Mouse (Mus musculus) lung, embryonic 16.5 days (tissue): ENCODE measurements around the gene Pparg. TPM values are rescaled to one million over a fixed set of nuclear protein-coding genes. Genes with fewer than 3 reads are reported as not detected.

Experiments used
- ATAC-seq: fragments of 200-750 bp; cut with Nextera tagmentation; 2 replicates; pipeline ENCODE4 v1.8.0; 2017; ENCODE audit warnings: low read depth, mild to moderate bottlenecking, moderate library complexity
- H3K27ac ChIP-seq: fragments of 300-500 bp; sonication (generic); 2 replicates; pipeline ENCODE4 v1.5.1; 2014; ENCODE audit warnings: mild to moderate bottlenecking, control low read depth, low read length
- H3K27me3 ChIP-seq: fragments of 300-500 bp; sonication (generic); 2 replicates; pipeline ENCODE4 v1.6.1; 2014; ENCODE audit warnings: low read depth, low read length, mixed read lengths; ENCODE audit not compliant: control insufficient read depth, insufficient read depth
- H3K36me3 ChIP-seq: fragments of 300-500 bp; sonication (generic); 2 replicates; pipeline ENCODE4 v1.6.1; 2014; ENCODE audit warnings: low read length; ENCODE audit not compliant: control insufficient read depth, insufficient read depth
- H3K4me1 ChIP-seq: fragments of 300-500 bp; sonication (generic); replicated peaks from 2 replicates; pipeline ENCODE4 v1.6.1; 2014; ENCODE audit warnings: low read length, mixed read lengths; ENCODE audit not compliant: control insufficient read depth, insufficient read depth
- H3K4me2 ChIP-seq: fragments of 300-500 bp; sonication (generic); 2 replicates; pipeline ENCODE4 v1.6.1; 2014; ENCODE audit warnings: low read depth, low read length, control low read depth
- H3K4me3 ChIP-seq: fragments of 300-500 bp; sonication (generic); 2 replicates; pipeline ENCODE4 v1.5.1; 2014; ENCODE audit warnings: mild to moderate bottlenecking, low read length, control low read depth
- H3K9ac ChIP-seq: fragments of 300-500 bp; sonication (generic); 2 replicates; pipeline ENCODE4 v1.6.1; 2014; ENCODE audit warnings: low read length, control low read depth
- H3K9me3 ChIP-seq: fragments of 300-500 bp; sonication (generic); 2 replicates; pipeline ENCODE4 v1.6.1; 2016; ENCODE audit warnings: low read length; ENCODE audit not compliant: control insufficient read depth
- WGBS: fragments of 180-500 bp; shearing (Covaris S2); extraction: QIAGEN DNeasy Blood & Tissue Kit; methylation state at CpG from one replicate; pipeline ENCODE4 v1.1.7; 2014; 5-methylcytosine and 5-hydroxymethylcytosine counted together
- polyA plus RNA-seq: library from polyadenylated mRNA; unstranded; fragments of >200 nt; fragmentation: Nextera tagmentation; extraction: Ambion mirVana; gene quantifications from 2 replicates; pipeline ENCODE4 v1.2.1, GENCODE M21; 2015

The Pparg gene
- polyA plus RNA-seq, 1 experiment from 2014 or later, result 5.4 TPM

DNA sequence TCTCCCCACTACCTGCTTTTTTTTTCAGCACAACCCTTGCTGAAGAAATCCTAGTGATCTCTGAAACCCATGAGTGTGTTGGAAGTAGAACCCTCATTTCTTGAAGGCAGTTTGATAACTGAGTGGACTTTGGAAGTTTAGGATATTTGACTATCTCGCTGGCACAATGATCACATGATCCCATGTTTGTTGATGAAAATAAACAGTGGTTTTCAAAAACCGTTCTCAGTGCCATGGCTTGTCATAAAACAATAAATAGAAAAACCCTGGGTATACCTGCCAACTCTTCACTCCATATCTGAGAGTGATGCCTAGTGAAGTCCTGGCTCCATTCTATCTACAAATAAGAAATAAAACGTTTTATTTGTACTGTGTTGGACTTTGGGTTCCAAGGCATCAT is 105.8 kb downstream of the Pparg start:
- WGBS, result 48% methylated on average over 3 of the region's 3 CpGs
- no peak for ATAC-seq
- no peak overlapping the region for H3K9ac ChIP-seq
- no peak overlapping the region for H3K4me3 ChIP-seq
- no peaks in the 10 kb centered on the region for H3K9me3 ChIP-seq
- H3K27ac ChIP-seq, result no peak overlapping the region
- no peaks in the 10 kb centered on the region for H3K36me3 ChIP-seq
- no peak overlapping the region for H3K4me2 ChIP-seq
- no peaks in the 10 kb centered on the region for H3K27me3 ChIP-seq
- H3K4me1 ChIP-seq, result peaks cover 26% of the 10 kb centered on the region

DNA sequence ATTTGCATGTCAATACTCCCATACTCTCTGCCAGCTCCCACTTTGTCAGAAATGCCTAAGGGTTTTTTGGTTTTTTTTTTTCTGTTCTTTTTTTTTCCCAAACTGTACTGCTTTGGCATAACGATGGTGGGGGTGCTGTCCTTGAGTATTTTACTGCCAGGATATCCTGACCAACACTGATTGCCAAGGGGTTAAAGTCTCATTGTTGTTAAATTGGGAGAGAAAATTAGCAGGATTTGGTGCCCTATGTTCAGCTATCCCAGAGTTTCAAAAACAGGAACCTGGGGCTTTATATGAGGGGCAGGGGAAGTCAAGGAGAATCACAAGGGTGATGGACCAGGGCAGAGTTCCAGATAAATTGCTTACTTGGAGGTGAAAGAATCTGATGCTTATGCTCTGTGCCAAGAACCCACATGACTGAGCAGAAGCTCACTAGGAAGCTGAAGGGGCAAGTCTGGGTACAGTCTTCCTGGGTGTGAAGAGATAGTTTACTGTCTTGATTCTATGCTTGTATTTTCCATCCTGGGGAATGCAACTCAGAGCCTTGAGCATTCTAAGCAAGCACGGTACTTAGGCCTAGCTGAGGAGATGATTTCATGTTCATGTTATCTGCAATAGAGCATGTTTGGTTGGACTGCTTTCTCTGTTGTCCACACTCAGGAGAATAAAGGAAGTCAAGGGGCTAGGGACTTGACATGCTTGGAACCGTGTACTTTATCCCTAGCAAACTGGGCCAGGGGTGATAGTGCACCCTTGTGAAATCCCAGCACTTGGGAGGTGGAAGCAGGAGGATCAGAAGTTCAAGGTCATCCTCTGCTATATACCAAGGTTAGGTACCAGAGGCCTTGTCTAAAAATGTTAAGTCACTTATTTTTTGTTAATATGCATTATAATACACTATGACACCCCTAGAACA is 109.2 kb downstream of the Pparg start:
- Histone ChIP-seq H3K4me3 (no peak overlapping the region), H3K27ac (no peak overlapping the region), H3K9ac (no peak overlapping the region), H3K9me3 (no peaks in the 10 kb centered on the region), H3K36me3 (no peaks in the 10 kb centered on the region), H3K4me2 (no peak overlapping the region), H3K4me1 (peaks cover 7% of the 10 kb centered on the region), H3K27me3 (no peaks in the 10 kb centered on the region)
- ATAC-seq, result 0 out of 2 replicates have a peak, but pooled peaks have one; percentile 23
- WGBS, result 53% methylated on average over 3 of the region's 3 CpGs

DNA sequence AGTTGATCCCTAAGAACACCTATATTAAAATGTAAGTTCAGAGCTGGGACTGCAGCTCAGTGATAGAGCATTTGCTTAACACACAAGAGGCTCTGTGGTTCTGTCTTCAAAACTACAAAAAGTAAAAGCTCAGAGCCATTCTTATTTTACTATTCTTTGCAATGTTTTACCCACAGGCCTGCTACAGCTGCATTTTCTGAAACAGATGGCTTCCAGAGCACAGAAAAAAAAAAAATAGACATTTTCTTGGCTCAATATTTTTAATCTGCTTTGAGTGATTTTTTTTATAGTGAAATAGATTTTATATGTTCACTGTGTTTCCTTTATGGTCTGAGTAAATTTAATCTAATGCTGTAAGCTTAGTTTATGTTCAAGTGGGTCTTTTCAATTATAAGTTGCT is 111.2 kb downstream of the Pparg start:
- H3K27ac ChIP-seq, result no peak overlapping the region
- no peak overlapping the region for H3K4me3 ChIP-seq
- ATAC-seq, result no peak

DNA sequence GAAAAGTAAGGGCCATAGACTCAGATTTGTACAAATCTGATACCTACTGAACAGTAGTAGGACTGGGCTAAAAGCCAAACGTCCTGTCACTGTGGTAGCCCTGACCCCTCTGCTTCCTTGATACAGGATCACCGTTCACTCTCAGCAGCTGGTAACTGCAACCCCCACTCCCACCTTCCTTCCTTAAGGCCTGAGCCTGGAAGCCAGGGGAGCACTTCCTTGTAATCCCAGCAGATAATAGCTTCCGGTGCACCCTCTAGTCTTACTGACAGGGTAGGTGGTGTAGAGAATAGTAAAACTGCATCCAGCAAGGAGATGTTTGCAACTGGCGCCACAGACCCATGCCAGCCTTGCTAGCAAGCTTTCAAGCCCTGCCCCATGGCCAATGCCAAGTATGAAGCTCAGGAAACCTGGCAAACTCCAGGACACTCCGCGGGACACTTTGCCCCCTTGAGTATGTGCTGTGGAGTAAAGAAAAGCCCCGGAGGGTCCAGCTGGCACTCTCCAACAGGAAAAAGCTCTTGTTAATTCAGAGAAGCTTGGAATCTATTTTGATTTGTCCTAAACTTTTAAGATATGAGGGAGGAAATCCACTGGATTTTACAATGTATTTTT is 116.4 kb downstream of the Pparg start:
- Histone ChIP-seq H3K27me3 (no peaks in the 10 kb centered on the region), H3K4me3 (no peak overlapping the region), H3K4me2 (no peak overlapping the region), H3K27ac (no peak overlapping the region), H3K36me3 (no peaks in the 10 kb centered on the region), H3K9me3 (no peaks in the 10 kb centered on the region), H3K4me1 (peaks cover 31% of the 10 kb centered on the region), H3K9ac (no peak overlapping the region)
- 37% methylated on average over 7 of the region's 7 CpGs for WGBS
- no peak; the same call in 1 of the 2 replicates for ATAC-seq

More for the DNA sequence above, 111.2 kb downstream of the Pparg start:
- H3K36me3 ChIP-seq, result no peaks in the 10 kb centered on the region
- H3K27me3 ChIP-seq, result no peaks in the 10 kb centered on the region
- no peak overlapping the region for H3K9ac ChIP-seq
- H3K9me3 ChIP-seq, result no peaks in the 10 kb centered on the region
- H3K4me2 ChIP-seq, result no peak overlapping the region
- H3K4me1 ChIP-seq, result peaks cover 8% of the 10 kb centered on the region

DNA sequence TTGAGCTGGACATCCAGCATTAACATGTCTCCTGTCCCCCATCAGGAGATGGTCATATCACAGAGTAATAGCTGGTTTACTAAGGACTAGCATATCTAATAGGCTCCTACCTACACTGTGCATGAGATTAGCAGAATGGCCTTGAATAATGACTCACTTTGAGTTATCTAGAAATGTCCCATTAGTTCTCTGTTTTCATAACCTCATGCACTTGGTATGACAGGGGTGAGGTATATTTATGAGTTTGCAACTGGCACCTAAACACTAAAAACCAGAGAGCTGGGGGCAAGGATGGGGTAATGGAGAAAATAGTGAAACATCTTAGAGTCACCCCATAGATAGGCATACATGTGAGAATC is 119.2 kb downstream of the Pparg start:
- H3K4me2 ChIP-seq, result no peak overlapping the region
- H3K27ac ChIP-seq, result peak overlapping the region; percentile 71
- H3K4me1 ChIP-seq, result peaks cover 31% of the 10 kb centered on the region
- no peaks in the 10 kb centered on the region for H3K9me3 ChIP-seq
- H3K4me3 ChIP-seq, result no peak overlapping the region
- no peaks in the 10 kb centered on the region for H3K27me3 ChIP-seq
- H3K36me3 ChIP-seq, result no peaks in the 10 kb centered on the region
- no peak for ATAC-seq
- no peak overlapping the region for H3K9ac ChIP-seq

DNA sequence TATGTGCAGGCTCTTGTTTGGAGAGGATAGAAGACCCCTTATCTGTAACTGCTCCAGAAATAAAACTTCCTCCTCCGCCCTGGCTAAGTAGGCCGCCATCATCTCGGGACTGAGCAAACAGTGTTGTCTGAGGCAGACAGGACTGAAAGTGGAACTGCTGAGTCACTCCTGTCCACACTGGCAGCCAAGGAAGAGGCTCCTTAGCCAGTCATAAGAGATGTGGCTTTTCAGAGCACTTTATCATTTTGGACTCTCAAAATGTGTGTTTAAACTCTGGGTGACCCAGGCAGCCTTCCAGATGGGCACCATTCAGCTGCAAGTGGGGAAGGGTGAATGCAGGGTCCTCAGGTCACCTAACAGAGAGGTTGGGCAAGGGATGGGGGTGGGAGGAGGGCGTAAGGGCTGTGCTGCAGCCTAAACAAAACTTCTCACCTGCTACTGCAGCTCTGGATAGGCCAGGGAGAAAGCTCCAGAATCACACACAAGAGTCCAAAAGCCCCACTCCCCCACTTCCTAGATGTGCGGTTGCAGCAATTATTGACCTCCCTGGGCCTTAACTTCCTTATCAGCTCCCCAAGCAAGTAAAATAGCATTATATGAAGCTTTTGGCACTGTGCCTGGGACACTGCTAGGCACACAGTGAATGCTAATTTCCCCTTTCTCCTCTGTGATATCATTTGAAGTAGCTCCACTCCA is 119.7 kb downstream of the Pparg start:
- H3K4me1 ChIP-seq, result peaks cover 31% of the 10 kb centered on the region
- no peaks in the 10 kb centered on the region for H3K9me3 ChIP-seq
- no peak overlapping the region for H3K9ac ChIP-seq
- H3K36me3 ChIP-seq, result no peaks in the 10 kb centered on the region
- peak; percentile 75 for ATAC-seq
- no peak overlapping the region for H3K4me3 ChIP-seq
- peak overlapping the region; percentile 71 for H3K27ac ChIP-seq
- H3K27me3 ChIP-seq, result no peaks in the 10 kb centered on the region
- 11% methylated on average over 5 of the region's 5 CpGs for WGBS
- no peak overlapping the region for H3K4me2 ChIP-seq

DNA sequence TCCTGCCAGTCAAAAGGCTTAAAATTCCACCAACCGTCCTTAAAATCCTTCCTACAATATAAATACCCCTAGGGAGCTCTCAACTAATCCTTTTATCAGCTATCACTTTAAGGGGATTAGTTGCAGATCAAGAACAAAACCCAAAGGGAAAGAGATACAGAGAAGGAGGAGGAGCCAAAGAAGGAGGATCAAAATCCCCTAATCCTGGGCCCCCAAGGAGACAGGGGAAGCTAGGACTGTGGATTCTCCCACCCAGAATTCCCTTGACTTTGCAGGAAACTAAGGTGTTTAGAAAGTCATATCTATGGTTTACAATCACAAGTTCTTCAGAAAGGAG is 120.2 kb downstream of the Pparg start:
- no peak for ATAC-seq
- H3K4me1 ChIP-seq, result peaks cover 31% of the 10 kb centered on the region

DNA sequence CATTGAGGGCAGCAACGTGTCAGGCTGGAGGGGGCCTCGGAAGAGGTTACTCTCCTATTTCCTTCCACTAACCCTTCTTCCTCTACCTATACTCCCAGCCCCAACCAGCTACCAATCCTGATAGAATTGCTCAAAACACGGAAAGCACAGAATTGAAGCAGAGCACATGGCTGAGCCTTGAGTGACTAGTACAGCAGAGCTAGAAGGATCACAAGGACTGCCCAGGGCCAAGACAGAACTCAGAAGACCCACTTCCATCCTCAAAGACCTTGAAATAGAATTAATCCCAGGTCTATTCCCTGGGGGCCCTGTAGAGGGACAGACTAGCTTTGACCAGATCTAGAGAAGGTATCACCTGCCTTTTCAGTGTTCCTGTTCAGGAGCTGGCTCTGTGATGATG is 120.9 kb downstream of the Pparg start:
- Histone ChIP-seq H3K4me1 (peaks cover 27% of the 10 kb centered on the region), H3K27ac (no peak overlapping the region), H3K36me3 (no peaks in the 10 kb centered on the region), H3K27me3 (no peaks in the 10 kb centered on the region), H3K4me2 (no peak overlapping the region), H3K9ac (no peak overlapping the region), H3K4me3 (no peak overlapping the region), H3K9me3 (no peaks in the 10 kb centered on the region)
- no peak for ATAC-seq
- WGBS, result 48% methylated on average over 3 of the region's 3 CpGs

More for the DNA sequence above, 120.2 kb downstream of the Pparg start:
- H3K4me3 ChIP-seq, result no peak overlapping the region
- H3K4me2 ChIP-seq, result no peak overlapping the region
- H3K27ac ChIP-seq, result peak overlapping the region; percentile 71; the same call in 1 of the 2 replicates
- no peaks in the 10 kb centered on the region for H3K9me3 ChIP-seq
- no peaks in the 10 kb centered on the region for H3K36me3 ChIP-seq
- no peaks in the 10 kb centered on the region for H3K27me3 ChIP-seq
- H3K9ac ChIP-seq, result no peak overlapping the region
- WGBS, result 6% methylated on average over 1 of the region's 1 CpGs

DNA sequence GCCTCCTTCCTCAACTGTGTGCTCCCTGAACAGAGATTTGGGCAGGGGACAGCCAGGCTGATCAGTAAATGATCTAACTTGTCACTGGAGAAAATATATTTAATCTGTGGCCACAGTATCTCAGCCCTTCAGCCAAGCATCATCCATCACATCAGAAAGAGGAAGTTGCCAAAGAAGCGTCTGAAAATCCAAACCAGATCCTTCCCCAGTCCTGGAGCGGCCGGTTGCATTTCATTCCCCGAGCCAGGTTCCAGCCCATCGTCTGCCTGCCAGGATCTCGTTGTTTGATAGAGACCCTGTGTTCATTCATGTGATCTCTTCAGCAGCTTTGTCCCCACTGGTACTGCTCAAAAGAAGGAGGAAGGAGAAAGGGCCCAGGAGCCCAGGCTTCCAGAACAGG is 124.9 kb downstream of the Pparg start:
- H3K9ac ChIP-seq, result no peak overlapping the region
- peak overlapping the region; percentile 70 for H3K27ac ChIP-seq
- H3K27me3 ChIP-seq, result no peaks in the 10 kb centered on the region
- 29% methylated on average over 6 of the region's 6 CpGs for WGBS
- no peak overlapping the region for H3K4me3 ChIP-seq
- ATAC-seq, result peak; percentile 73
- H3K4me2 ChIP-seq, result no peak overlapping the region
- no peaks in the 10 kb centered on the region for H3K9me3 ChIP-seq
- H3K4me1 ChIP-seq, result peaks cover 5% of the 10 kb centered on the region
- H3K36me3 ChIP-seq, result no peaks in the 10 kb centered on the region
